Mouse (Mus musculus): ENCODE measurements around the gene Rps4x. TPM values are rescaled to one million over a fixed set of nuclear protein-coding genes. Genes with fewer than 3 reads are reported as not detected.

Rps4x gene
- total RNA-seq, 2 experiments from 2014 or later, result 672 to 785 TPM

Other genes with a start within 250 kb of the Rps4x start
- gene Rtl5, start 118.1 kb downstream of the Rps4x start, total RNA-seq (2021), result 1 to 10 TPM; 1.1 to 1.3 TPM
- gene Pin4, start 69.9 kb downstream of the Rps4x start, total RNA-seq (2021), result 10 to 100 TPM; 23.8 to 23.9 TPM
- under 1 TPM; 0.40 to 0.41 TPM for gene Ercc6l, start 32.3 kb downstream of the Rps4x start, total RNA-seq (2021)
- gene Cited1, start 62.8 kb upstream of the Rps4x start, total RNA-seq (2021), result under 1 TPM in 1 of 2 experiments, not detected in 1; 0.60 TPM